Mouse (Mus musculus) midbrain, embryonic 11.5 days (tissue): Measurements from ENCODE around the gene Ssr4. TPM values are rescaled to one million over a fixed set of nuclear protein-coding genes. Genes with fewer than 3 reads are reported as not detected.
"Not testable (repeated sequence)": the region's sequence is repeated elsewhere in the genome, so short reads cannot be mapped to it uniquely, and the experiment has no call there.

Experiments used
- ATAC-seq: fragments of 200-750 bp; cut with Nextera tagmentation; 2 replicates; pipeline ENCODE4 v1.8.0; 2017; ENCODE audit warnings: moderate TSS enrichment, moderate library complexity; ENCODE audit not compliant: low FRiP score
- DNase-seq: peaks from one replicate; pipeline ENCODE4 v3.0.0; 2015; ENCODE audit warnings: low spot score; ENCODE audit errors: missing footprints
- H3K27ac ChIP-seq: fragments of 300-500 bp; sonication (generic); 2 replicates; pipeline ENCODE4 v1.5.1; 2014; ENCODE audit warnings: low read depth, low read length
- H3K27me3 ChIP-seq: fragments of 300-500 bp; sonication (generic); 2 replicates; pipeline ENCODE4 v1.6.1; 2014; ENCODE audit warnings: mild to moderate bottlenecking, low read length, moderate library complexity, mixed read lengths; ENCODE audit not compliant: control insufficient read depth, insufficient read depth
- H3K36me3 ChIP-seq: fragments of 300-500 bp; sonication (generic); 2 replicates; pipeline ENCODE4 v1.6.1; 2014; ENCODE audit warnings: mild to moderate bottlenecking, low read length, moderate library complexity, mixed read lengths; ENCODE audit not compliant: control insufficient read depth, insufficient read depth
- H3K4me1 ChIP-seq: fragments of 300-500 bp; sonication (generic); 2 replicates; pipeline ENCODE4 v1.6.1; 2014; ENCODE audit warnings: low read length; ENCODE audit not compliant: control insufficient read depth, insufficient read depth
- H3K4me2 ChIP-seq: fragments of 300-500 bp; sonication (generic); 2 replicates; pipeline ENCODE4 v1.6.1; 2014; ENCODE audit warnings: mild to moderate bottlenecking, moderate library complexity
- H3K4me3 ChIP-seq: fragments of 300-500 bp; sonication (generic); 2 replicates; pipeline ENCODE4 v1.5.1; 2014; ENCODE audit warnings: low read depth, low read length
- H3K9ac ChIP-seq: fragments of 300-500 bp; sonication (generic); 2 replicates; pipeline ENCODE4 v1.6.1; 2014; ENCODE audit warnings: low read length
- H3K9me3 ChIP-seq: fragments of 300-500 bp; sonication (generic); 2 replicates; pipeline ENCODE4 v1.6.1; 2016; ENCODE audit warnings: low read length; ENCODE audit not compliant: control insufficient read depth
- WGBS: fragments of 180-500 bp; shearing (Covaris S2); extraction: QIAGEN DNeasy Blood & Tissue Kit; methylation state at CpG from one replicate; pipeline ENCODE4 v1.1.7; 2014; 5-methylcytosine and 5-hydroxymethylcytosine counted together
- polyA plus RNA-seq: library from polyadenylated mRNA; unstranded; fragments of >200 nt; fragmentation: Nextera tagmentation; extraction: Ambion mirVana; gene quantifications from 2 replicates; pipeline ENCODE4 v1.2.1, GENCODE M21; 2014

Gene Ssr4
- 123 and 125 TPM in 2 replicates for polyA plus RNA-seq

DNA sequence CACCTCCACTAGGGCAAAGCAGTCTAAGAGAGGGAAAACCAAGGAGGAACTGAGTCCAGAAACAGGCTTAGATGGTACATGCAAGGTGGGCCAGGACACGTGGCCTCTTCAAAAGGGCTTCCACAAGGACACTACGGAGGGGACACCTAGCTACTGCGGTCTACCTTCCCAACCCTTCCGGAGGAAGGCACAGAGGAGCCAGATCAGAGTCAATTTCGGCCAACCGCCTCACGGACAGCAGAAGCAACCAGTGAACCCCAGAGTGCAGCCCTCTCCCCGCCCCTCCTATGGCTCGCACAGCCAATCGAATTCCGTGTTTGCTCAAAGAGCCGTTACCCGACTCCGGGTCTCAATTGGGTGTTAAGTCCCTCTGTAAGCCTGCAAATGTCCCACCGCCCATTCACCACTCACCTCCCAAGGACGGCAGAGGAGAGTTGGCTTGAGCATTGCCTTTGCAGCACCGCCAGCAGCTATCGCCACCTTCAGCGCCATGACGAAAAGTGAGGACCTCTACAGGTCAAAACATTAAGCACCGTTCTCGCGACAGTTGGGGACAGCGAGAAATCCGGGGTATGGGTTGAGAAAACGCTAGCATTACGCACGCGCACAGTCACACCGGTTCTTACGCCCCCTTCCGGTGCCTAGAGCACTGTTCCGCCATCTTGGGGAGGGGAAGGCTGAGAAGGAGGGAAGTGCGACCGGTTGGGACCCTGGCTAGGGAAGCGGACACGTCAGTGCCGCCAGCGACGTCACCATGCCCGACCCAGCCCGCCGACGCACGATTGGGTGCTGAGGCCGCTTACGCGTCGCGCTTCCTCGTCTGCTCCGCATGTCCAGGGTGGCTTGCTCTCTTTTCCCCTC lies at the start of gene Ssr4, which contains the start of gene Idh3g:
Gene Ssr4 (plus strand): TSS at position 665 of the 861 bp plus-strand sequence.
Gene Idh3g (minus strand): TSS at position 534 of the 861 bp plus-strand sequence.
- DNase-seq (peak; percentile 99), ATAC-seq (peak; percentile 97)
- peaks cover 2% of the 10 kb centered on the region; the same call in 1 of the 2 replicates for H3K4me1 ChIP-seq
- no peaks in the 10 kb centered on the region for H3K27me3 ChIP-seq
- H3K9me3 ChIP-seq: no peaks in the 10 kb centered on the region
- H3K9ac ChIP-seq: peak within 1 kb of the TSS; percentile 74
- H3K4me3 ChIP-seq: peak within 1 kb of the TSS; percentile 52
- no peaks in the 10 kb centered on the region for H3K36me3 ChIP-seq
- peak within 1 kb of the TSS; percentile 48 for H3K4me2 ChIP-seq
- WGBS: 19% methylated on average over 52 of the region's 52 CpGs
- peak within 1 kb of the TSS; percentile 57 for H3K27ac ChIP-seq

DNA sequence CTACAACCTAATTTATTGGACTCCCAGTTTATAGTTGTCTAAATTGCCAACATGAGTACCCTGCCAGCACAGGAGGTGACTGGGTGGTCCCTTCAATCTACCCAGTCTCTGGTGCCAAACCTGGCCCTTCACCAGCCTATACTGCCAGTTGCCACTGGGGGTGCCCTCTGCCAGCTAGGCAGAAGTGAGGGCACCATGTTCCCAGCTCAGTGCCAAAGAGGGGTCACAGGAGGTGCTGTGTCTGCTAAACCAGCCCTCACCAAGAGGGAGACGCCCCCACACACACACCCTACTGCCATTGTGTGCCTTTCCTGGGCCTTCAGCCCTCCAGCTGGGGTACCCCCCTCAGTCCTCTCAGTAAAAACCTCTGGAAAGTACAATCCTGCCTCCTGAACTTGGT lies 48.7 kb upstream of the Ssr4 start:
- H3K9me3 ChIP-seq: no peaks in the 10 kb centered on the region
- H3K4me1 ChIP-seq: no peaks in the 10 kb centered on the region
- no peaks in the 10 kb centered on the region for H3K27me3 ChIP-seq
- H3K9ac ChIP-seq: no peak overlapping the region
- no peak overlapping the region for H3K27ac ChIP-seq
- H3K4me3 ChIP-seq: no peak overlapping the region
- no peaks in the 10 kb centered on the region for H3K36me3 ChIP-seq
- no peak for DNase-seq
- 25% methylated on average over 1 of the region's 1 CpGs for WGBS
- H3K4me2 ChIP-seq: no peak overlapping the region
- no peak for ATAC-seq

GRCm38 (mm10) chrX:73739151-73739550 lies 47.7 kb upstream of the Ssr4 start:
- H3K27me3 ChIP-seq: no peaks in the 10 kb centered on the region
- no peaks in the 10 kb centered on the region for H3K36me3 ChIP-seq
- no peak for DNase-seq
- no peak overlapping the region for H3K27ac ChIP-seq
- no peak overlapping the region for H3K4me3 ChIP-seq
- H3K9me3 ChIP-seq: no peaks in the 10 kb centered on the region
- no peak for ATAC-seq
- 72% methylated on average over 5 of the region's 5 CpGs for WGBS
- H3K4me1 ChIP-seq: no peaks in the 10 kb centered on the region
- no peak overlapping the region for H3K4me2 ChIP-seq
- no peak overlapping the region for H3K9ac ChIP-seq

GRCm38 (mm10) chrX:73739841-73740240 lies 47.0 kb upstream of the Ssr4 start:
- not testable (repeated sequence) for H3K9ac ChIP-seq, H3K36me3 ChIP-seq, H3K4me1 ChIP-seq, H3K27me3 ChIP-seq, H3K27ac ChIP-seq, H3K9me3 ChIP-seq, ATAC-seq, H3K4me3 ChIP-seq, H3K4me2 ChIP-seq, DNase-seq
- WGBS: 88% methylated on average over 7 of the region's 7 CpGs

- DNase-seq: no peak
- no peak overlapping the region for H3K9ac ChIP-seq
- H3K4me1 ChIP-seq: no peaks in the 10 kb centered on the region
- H3K9me3 ChIP-seq: no peaks in the 10 kb centered on the region
- H3K27ac ChIP-seq: no peak overlapping the region
- no peaks in the 10 kb centered on the region for H3K36me3 ChIP-seq
- H3K4me2 ChIP-seq: no peak overlapping the region
- no peak for ATAC-seq
- 79% methylated on average over 1 of the region's 1 CpGs for WGBS
- no peaks in the 10 kb centered on the region for H3K27me3 ChIP-seq
- H3K4me3 ChIP-seq: no peak overlapping the region
Measured at GRCm38 (mm10) chrX:73744774-73745481, 41.9 kb upstream of the Ssr4 start.

- H3K9me3 ChIP-seq: no peaks in the 10 kb centered on the region
- 95% methylated on average over 1 of the region's 1 CpGs for WGBS
- no peak for ATAC-seq
- no peak overlapping the region for H3K27ac ChIP-seq
- DNase-seq: no peak
- H3K36me3 ChIP-seq: no peaks in the 10 kb centered on the region
- no peak overlapping the region for H3K4me3 ChIP-seq
- no peak overlapping the region for H3K9ac ChIP-seq
- no peaks in the 10 kb centered on the region for H3K27me3 ChIP-seq
- no peaks in the 10 kb centered on the region for H3K4me1 ChIP-seq
- H3K4me2 ChIP-seq: no peak overlapping the region
Measured at GRCm38 (mm10) chrX:73748977-73749376, 37.9 kb upstream of the Ssr4 start.

DNA sequence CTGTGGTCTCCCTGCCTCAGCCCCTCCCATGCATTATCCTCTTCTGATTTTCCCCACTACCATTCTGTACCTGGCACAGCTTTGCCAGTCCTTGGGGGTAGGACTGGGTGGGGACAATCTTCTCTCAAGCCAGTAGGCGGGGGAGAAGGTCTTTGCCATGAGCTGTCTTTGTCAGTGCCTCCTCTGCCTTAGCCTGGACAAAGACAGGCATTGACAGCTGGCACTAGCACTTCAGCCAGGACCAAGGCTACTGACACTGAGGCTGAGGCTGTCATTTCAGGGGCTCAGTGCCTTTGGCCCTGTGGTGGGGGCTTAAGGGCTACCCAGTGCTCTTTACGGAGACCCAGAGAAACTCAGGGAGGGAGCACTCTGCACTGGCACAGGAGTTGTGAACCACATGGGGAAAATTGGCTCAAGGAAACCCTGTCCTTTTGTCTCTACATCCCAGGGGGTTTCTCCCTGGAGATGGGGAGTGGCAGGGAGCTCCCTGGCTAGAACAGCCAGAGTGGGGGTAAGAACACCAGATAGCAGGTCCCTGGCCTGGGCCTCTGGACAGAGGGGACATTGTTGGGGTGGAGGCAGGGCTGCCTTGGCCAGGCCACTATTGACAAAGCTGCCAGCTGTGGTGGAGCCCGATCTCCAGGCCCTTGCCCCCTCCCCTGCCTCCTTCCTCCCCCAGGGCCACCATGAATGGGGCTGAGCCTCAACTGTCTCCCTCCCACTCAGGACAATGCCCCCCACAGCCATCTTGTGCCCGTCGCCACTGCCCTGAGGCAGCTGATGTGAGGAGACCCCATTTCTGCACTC lies 30.3 kb upstream of the Ssr4 start, which contains the start of gene Plxnb3:
Gene Plxnb3 (plus strand): TSS at position 757 of the 807 bp plus-strand sequence.
- Histone ChIP-seq H3K4me2 (no peak within 1 kb of the TSS), H3K27ac (no peak within 1 kb of the TSS), H3K9ac (no peak within 1 kb of the TSS), H3K27me3 (no peaks in the 10 kb centered on the region), H3K4me1 (no peaks in the 10 kb centered on the region), H3K4me3 (no peak within 1 kb of the TSS), H3K36me3 (no peaks in the 10 kb centered on the region), H3K9me3 (no peaks in the 10 kb centered on the region)
- ATAC-seq (no peak), DNase-seq (no peak)
- WGBS: 64% methylated on average over 5 of the region's 5 CpGs

DNA sequence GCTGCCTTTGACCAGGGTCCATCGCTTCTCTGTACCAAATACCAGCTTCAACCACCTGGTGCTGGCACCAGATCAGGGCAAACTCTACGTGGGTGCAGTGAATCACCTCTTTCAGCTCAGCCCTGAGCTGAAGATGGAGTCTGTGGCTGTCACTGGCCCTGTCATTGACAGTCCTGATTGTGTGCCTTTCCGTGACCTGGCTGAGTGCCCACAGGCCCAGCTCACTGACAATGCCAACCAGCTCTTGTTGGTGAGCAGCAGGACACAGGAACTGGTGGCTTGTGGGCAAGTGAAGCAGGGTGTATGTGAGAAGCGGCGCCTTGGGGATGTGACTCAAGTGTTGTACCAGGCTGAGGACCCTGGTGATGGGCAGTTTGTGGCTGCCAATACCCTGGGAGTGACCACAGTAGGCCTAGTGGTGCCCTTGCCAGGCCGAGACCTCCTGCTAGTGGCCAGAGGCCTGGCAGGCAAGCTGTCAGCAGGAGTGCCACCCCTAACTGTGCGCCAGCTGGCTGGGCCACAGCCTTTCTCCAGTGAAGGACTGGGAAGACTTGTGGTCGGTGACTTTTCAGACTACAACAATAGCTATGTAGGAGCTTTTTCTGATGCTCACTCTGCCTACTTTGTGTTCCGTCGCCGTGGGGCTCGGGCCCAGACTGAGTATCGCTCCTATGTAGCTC lies 28.1 kb upstream of the Ssr4 start:
- no peak for ATAC-seq
- Histone ChIP-seq H3K4me1 (no peaks in the 10 kb centered on the region), H3K9me3 (no peaks in the 10 kb centered on the region), H3K27me3 (no peaks in the 10 kb centered on the region), H3K9ac (no peak overlapping the region), H3K4me3 (no peak overlapping the region), H3K36me3 (no peaks in the 10 kb centered on the region), H3K27ac (no peak overlapping the region), H3K4me2 (no peak overlapping the region)
- DNase-seq: no peak
- 82% methylated on average over 13 of the region's 13 CpGs for WGBS
